Mouse (Mus musculus): ENCODE measurements around the gene Mapt. TPM values are rescaled to one million over a fixed set of nuclear protein-coding genes. Genes with fewer than 3 reads are reported as not detected.
"Not testable (repeated sequence)": the region's sequence is repeated elsewhere in the genome, so short reads cannot be mapped to it uniquely, and the experiment has no call there.

Gene Mapt
- polyA plus RNA-seq, 1 experiment from 2014 or later, result 11.8 TPM

DNA sequence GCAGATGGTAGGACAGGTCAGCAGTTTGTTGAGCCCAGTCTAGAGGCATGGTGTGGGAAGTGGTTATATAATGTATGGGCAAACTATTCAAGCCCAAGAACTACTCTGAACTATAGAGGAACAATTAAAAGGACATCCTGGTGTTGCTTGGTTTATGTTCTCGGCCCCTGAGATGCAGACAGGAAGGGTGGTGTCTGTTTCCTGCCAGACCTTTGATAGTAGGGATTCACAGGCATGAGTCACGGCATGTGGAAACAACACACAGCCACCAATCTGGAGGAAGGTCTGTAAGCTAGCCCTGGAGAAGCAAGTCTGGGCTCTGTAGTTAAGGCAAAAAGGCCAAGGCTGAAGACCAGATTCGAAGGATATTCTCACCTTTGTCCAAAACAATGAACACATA lies 27.9 kb upstream of the Mapt start:
- no peak overlapping the region for H3K27ac ChIP-seq (ENCODE audit: low read length)
- 60% methylated on average over 3 of the region's 3 CpGs for WGBS
- H3K36me3 ChIP-seq (ENCODE audit: control insufficient read depth, insufficient read depth, low read length), result no peaks in the 10 kb centered on the region
- H3K9ac ChIP-seq (ENCODE audit: low read length), result no peak overlapping the region
- no peak overlapping the region for H3K4me3 ChIP-seq (ENCODE audit: low read length)
- ATAC-seq (ENCODE audit: low read depth), result no peak
- H3K4me2 ChIP-seq (ENCODE audit: low read depth, low read length), result no peak overlapping the region
- 0 out of 2 replicates have a peak, but pooled peaks cover 3% of the 10 kb centered on the region for H3K9me3 ChIP-seq (ENCODE audit: control insufficient read depth, low read length)
- H3K4me1 ChIP-seq (replicated peaks; ENCODE audit: control insufficient read depth, insufficient read depth, low read length), result no peaks in the 10 kb centered on the region
- no peaks in the 10 kb centered on the region for H3K27me3 ChIP-seq (ENCODE audit: control insufficient read depth, insufficient read depth, low read depth, low read length)

DNA sequence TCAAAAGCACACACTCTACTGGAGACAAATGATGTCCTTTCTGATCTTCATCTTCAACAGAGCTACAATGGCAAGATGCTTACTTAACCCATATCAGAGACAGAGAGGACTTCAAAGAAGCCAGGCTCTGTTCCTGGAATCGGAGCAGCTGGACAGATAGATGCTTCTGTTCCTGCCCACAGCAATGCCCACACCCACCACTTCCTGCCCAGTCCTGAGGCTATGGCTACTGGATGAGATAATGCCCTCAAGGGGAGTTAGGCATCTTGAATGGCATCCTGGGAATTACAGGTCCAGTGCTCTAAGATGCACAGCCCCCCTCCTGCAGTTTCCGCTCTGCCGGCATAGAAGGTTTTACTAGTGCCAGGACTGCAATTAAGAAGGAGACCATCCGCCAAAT lies 24.6 kb upstream of the Mapt start:
- Histone ChIP-seq H3K9me3 (ENCODE audit: control insufficient read depth, low read length) (0 out of 2 replicates have a peak, but pooled peaks cover 3% of the 10 kb centered on the region), H3K36me3 (ENCODE audit: control insufficient read depth, insufficient read depth, low read length) (no peaks in the 10 kb centered on the region), H3K4me2 (ENCODE audit: low read depth, low read length) (no peak overlapping the region), H3K27me3 (ENCODE audit: control insufficient read depth, insufficient read depth, low read depth, low read length) (no peaks in the 10 kb centered on the region), H3K4me3 (ENCODE audit: low read length) (no peak overlapping the region), H3K4me1 (replicated peaks; ENCODE audit: control insufficient read depth, insufficient read depth, low read length) (no peaks in the 10 kb centered on the region), H3K9ac (ENCODE audit: low read length) (no peak overlapping the region), H3K27ac (ENCODE audit: low read length) (no peak overlapping the region)
- 72% methylated on average over 4 of the region's 4 CpGs for WGBS
- ATAC-seq (ENCODE audit: low read depth), result no peak

DNA sequence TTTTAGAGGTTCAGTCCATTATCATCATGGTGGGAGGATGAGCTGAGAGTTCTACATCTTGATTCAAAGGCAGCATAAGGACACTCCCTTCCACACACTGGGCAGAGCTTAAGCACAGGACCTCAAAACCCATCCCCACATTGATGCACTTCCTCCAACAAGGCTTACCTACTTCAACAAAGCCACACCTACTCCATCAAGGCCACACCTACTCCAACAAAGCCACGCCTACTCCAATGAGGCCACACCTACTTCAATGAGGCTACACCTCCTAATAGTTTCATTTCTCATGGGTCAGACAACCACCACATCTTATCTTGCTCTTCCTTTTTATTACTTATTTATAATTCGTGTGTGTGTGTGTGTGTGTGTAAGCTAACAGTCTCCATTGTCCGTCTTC lies 22.1 kb upstream of the Mapt start:
- no peaks in the 10 kb centered on the region for H3K27me3 ChIP-seq (ENCODE audit: control insufficient read depth, insufficient read depth, low read depth, low read length)
- no peak overlapping the region for H3K4me3 ChIP-seq (ENCODE audit: low read length)
- no peak for ATAC-seq (ENCODE audit: low read depth)
- H3K36me3 ChIP-seq (ENCODE audit: control insufficient read depth, insufficient read depth, low read length), result no peaks in the 10 kb centered on the region
- 61% methylated on average over 3 of the region's 3 CpGs for WGBS
- H3K9ac ChIP-seq (ENCODE audit: low read length), result no peak overlapping the region
- no peak overlapping the region for H3K4me2 ChIP-seq (ENCODE audit: low read depth, low read length)
- no peaks in the 10 kb centered on the region for H3K9me3 ChIP-seq (ENCODE audit: control insufficient read depth, low read length)
- no peaks in the 10 kb centered on the region for H3K4me1 ChIP-seq (replicated peaks; ENCODE audit: control insufficient read depth, insufficient read depth, low read length)
- H3K27ac ChIP-seq (ENCODE audit: low read length), result no peak overlapping the region

DNA sequence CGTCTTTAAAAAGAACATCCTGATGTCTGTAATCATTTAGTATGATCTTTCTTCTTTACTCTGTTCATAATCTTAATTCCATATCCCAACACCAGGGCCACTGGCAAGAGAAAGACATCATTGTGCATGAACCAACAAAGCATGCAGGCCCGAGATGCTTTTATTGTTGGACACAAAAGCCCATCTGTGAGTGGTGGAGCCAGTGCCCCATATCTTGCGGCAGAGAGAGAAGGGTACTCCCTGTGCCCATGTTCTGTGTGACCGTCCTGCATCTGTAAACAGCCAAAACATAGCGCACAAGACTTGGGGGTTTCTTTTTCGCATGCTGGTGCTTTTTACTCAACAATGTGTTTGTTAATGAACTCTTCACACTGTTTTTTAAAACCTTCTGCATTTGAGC lies 19.9 kb upstream of the Mapt start:
- Histone ChIP-seq H3K4me1 (replicated peaks; ENCODE audit: control insufficient read depth, insufficient read depth, low read length) (no peaks in the 10 kb centered on the region), H3K9me3 (ENCODE audit: control insufficient read depth, low read length) (no peaks in the 10 kb centered on the region)
- 84% methylated on average over 6 of the region's 6 CpGs for WGBS

DNA sequence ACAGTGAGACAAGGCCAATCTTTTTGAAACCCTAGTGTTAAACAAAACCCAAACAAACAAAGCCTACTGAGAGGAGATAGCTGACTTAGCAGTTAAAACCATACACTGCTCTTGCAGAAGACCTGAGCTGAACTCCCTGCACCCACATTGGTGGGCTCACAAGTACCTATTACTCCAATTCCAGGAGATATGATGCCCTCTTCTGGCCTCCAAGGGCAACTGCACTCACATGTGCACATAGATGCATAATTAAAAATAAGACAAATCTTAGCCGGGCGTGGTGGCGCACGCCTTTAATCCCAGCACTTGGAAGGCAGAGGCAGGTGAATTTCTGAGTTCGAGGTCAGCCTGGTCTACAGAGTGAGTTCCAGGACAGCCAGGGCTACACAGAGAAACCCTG lies 17.1 kb upstream of the Mapt start:
- 96% methylated on average over 5 of the region's 5 CpGs for WGBS
- not testable (repeated sequence) for H3K36me3 ChIP-seq (ENCODE audit: control insufficient read depth, insufficient read depth, low read length); H3K4me2 ChIP-seq (ENCODE audit: low read depth, low read length); H3K4me1 ChIP-seq (replicated peaks; ENCODE audit: control insufficient read depth, insufficient read depth, low read length); H3K27me3 ChIP-seq (ENCODE audit: control insufficient read depth, insufficient read depth, low read depth, low read length); H3K9me3 ChIP-seq (ENCODE audit: control insufficient read depth, low read length); H3K4me3 ChIP-seq (ENCODE audit: low read length); H3K27ac ChIP-seq (ENCODE audit: low read length); H3K9ac ChIP-seq (ENCODE audit: low read length); ATAC-seq (ENCODE audit: low read depth)

More for the DNA sequence above, 19.9 kb upstream of the Mapt start:
- H3K9ac ChIP-seq (ENCODE audit: low read length), result no peak overlapping the region
- H3K27me3 ChIP-seq (ENCODE audit: control insufficient read depth, insufficient read depth, low read depth, low read length), result no peaks in the 10 kb centered on the region
- ATAC-seq (ENCODE audit: low read depth), result no peak
- no peaks in the 10 kb centered on the region for H3K36me3 ChIP-seq (ENCODE audit: control insufficient read depth, insufficient read depth, low read length)
- H3K4me3 ChIP-seq (ENCODE audit: low read length), result no peak overlapping the region
- H3K27ac ChIP-seq (ENCODE audit: low read length), result no peak overlapping the region
- H3K4me2 ChIP-seq (ENCODE audit: low read depth, low read length), result no peak overlapping the region

DNA sequence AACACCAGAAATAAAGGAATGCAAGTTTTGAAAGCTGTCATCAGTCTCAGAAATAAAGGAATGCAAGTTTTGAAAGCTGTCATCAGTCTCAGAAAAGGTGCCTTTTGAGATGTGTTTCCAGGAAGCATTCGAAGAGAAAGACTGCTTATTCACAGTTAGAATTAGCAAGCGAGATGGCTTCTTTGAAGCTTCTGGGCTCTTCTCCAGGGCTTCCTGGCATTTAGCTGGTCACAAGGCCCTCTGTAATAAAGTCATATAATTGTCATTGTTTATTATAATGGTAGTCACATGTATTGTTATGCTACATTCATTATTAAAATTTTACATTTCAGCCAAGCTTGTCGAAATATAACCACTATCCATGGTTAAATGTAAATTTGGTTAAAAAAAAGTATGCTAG lies 13.1 kb upstream of the Mapt start:
- H3K4me3 ChIP-seq (ENCODE audit: low read length), result no peak overlapping the region
- H3K9me3 ChIP-seq (ENCODE audit: control insufficient read depth, low read length), result no peaks in the 10 kb centered on the region
- no peak overlapping the region for H3K27ac ChIP-seq (ENCODE audit: low read length)
- no peak overlapping the region for H3K9ac ChIP-seq (ENCODE audit: low read length)
- H3K4me1 ChIP-seq (replicated peaks; ENCODE audit: control insufficient read depth, insufficient read depth, low read length), result no peaks in the 10 kb centered on the region
- WGBS, result 63% methylated on average over 3 of the region's 3 CpGs
- no peak overlapping the region for H3K4me2 ChIP-seq (ENCODE audit: low read depth, low read length)
- H3K27me3 ChIP-seq (ENCODE audit: control insufficient read depth, insufficient read depth, low read depth, low read length), result no peaks in the 10 kb centered on the region
- no peak for ATAC-seq (ENCODE audit: low read depth)
- no peaks in the 10 kb centered on the region for H3K36me3 ChIP-seq (ENCODE audit: control insufficient read depth, insufficient read depth, low read length)

DNA sequence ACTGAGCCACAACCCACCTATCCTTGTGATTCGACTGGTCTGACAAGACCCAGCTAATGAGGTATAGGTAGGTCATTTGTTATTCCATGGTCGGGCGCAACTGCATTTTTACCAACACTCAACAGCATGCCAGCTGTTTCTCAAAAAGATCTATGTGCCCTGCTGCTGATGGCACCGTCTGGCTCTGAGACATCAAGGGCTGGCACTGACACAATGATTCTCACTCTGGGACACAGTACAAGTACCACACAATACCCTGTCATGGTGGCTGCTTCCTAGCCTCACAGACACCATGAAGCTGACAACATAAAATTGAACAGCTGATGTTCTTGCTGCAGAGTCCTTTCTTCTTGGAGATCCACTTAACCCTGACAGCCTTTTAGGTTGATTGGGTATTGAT lies 10.9 kb upstream of the Mapt start:
- Histone ChIP-seq H3K36me3 (ENCODE audit: control insufficient read depth, insufficient read depth, low read length) (no peaks in the 10 kb centered on the region), H3K4me1 (replicated peaks; ENCODE audit: control insufficient read depth, insufficient read depth, low read length) (no peaks in the 10 kb centered on the region), H3K27ac (ENCODE audit: low read length) (no peak overlapping the region), H3K9ac (ENCODE audit: low read length) (no peak overlapping the region), H3K4me2 (ENCODE audit: low read depth, low read length) (no peak overlapping the region), H3K4me3 (ENCODE audit: low read length) (no peak overlapping the region), H3K27me3 (ENCODE audit: control insufficient read depth, insufficient read depth, low read depth, low read length) (no peaks in the 10 kb centered on the region), H3K9me3 (ENCODE audit: control insufficient read depth, low read length) (no peaks in the 10 kb centered on the region)
- ATAC-seq (ENCODE audit: low read depth), result no peak
- WGBS, result 67% methylated on average over 4 of the region's 4 CpGs

DNA sequence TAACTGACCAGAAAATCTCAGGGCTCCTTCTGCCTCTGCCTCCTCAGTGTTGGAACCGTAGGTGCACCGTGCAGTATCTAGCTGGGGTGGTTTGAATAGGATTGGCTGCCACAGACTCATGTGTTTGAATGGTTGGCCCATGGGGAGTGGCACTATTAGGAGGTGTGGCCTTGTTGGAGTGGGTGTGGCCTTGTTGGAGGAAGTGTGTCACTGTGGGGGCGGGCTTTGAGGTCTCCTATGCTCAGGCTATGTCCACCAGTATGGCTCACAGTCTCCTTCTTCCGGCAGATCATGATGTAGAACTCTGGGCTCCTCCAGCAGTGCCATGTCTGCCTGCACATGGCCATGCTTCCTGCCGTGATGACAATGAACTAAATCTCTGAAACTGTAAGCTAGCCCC lies 9.4 kb upstream of the Mapt start:
- WGBS, result 64% methylated on average over 5 of the region's 5 CpGs
- Histone ChIP-seq H3K4me1 (replicated peaks; ENCODE audit: control insufficient read depth, insufficient read depth, low read length) (no peaks in the 10 kb centered on the region), H3K4me3 (ENCODE audit: low read length) (no peak overlapping the region), H3K9ac (ENCODE audit: low read length) (no peak overlapping the region), H3K27ac (ENCODE audit: low read length) (no peak overlapping the region), H3K9me3 (ENCODE audit: control insufficient read depth, low read length) (no peaks in the 10 kb centered on the region), H3K36me3 (ENCODE audit: control insufficient read depth, insufficient read depth, low read length) (no peaks in the 10 kb centered on the region), H3K27me3 (ENCODE audit: control insufficient read depth, insufficient read depth, low read depth, low read length) (no peaks in the 10 kb centered on the region), H3K4me2 (ENCODE audit: low read depth, low read length) (no peak overlapping the region)
- ATAC-seq (ENCODE audit: low read depth), result no peak

DNA sequence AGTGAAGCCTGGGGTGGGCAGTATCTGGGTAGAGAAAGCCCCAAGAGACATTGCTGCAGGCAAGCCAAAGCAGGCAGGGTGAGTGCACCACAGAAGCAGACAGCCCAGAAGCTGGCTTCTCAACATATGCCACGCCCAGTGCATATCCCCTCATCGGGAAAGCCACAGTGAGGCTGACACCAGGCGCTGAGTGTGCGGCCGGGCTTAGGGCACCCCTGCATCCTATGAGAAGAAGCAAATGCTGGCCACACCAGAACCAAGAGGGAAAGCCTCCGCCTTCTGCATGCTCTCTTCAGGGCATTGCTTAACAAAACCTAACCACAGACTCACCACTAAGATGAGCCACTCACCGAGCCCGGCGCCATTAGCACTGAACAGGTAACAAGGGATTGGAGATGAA lies 7.9 kb upstream of the Mapt start:
- no peaks in the 10 kb centered on the region for H3K9me3 ChIP-seq (ENCODE audit: control insufficient read depth, low read length)
- H3K27me3 ChIP-seq (ENCODE audit: control insufficient read depth, insufficient read depth, low read depth, low read length), result no peaks in the 10 kb centered on the region
- ATAC-seq (ENCODE audit: low read depth), result no peak
- no peak overlapping the region for H3K4me2 ChIP-seq (ENCODE audit: low read depth, low read length)
- H3K4me3 ChIP-seq (ENCODE audit: low read length), result no peak overlapping the region
- WGBS, result 73% methylated on average over 9 of the region's 9 CpGs
- H3K27ac ChIP-seq (ENCODE audit: low read length), result no peak overlapping the region
- no peaks in the 10 kb centered on the region for H3K36me3 ChIP-seq (ENCODE audit: control insufficient read depth, insufficient read depth, low read length)
- H3K9ac ChIP-seq (ENCODE audit: low read length), result no peak overlapping the region
- no peaks in the 10 kb centered on the region for H3K4me1 ChIP-seq (replicated peaks; ENCODE audit: control insufficient read depth, insufficient read depth, low read length)

DNA sequence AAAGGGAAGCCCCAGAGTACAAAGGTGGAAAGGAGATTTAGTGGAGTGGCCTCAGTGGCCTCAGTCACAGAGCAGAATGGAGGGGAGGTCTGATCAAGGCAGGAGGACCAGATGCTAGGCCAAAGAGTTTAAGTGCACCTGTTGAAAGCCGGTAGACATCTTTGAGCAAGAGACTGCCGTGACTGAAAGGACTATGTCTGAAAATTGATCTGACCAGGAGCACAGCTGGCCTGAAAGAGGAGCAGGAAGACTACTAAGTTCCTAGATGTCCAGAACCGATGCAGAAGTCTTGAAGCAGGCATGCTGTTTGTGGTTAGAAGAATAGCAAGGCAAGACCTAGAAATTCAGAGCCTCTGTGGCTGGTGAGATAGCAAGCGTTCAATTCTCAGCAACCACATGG lies 1.8 kb upstream of the Mapt start:
- Histone ChIP-seq H3K4me1 (replicated peaks; ENCODE audit: control insufficient read depth, insufficient read depth, low read length) (peaks cover 9% of the 10 kb centered on the region), H3K9me3 (ENCODE audit: control insufficient read depth, low read length) (no peaks in the 10 kb centered on the region), H3K9ac (ENCODE audit: low read length) (no peak overlapping the region), H3K4me3 (ENCODE audit: low read length) (no peak overlapping the region), H3K36me3 (ENCODE audit: control insufficient read depth, insufficient read depth, low read length) (no peaks in the 10 kb centered on the region), H3K27me3 (ENCODE audit: control insufficient read depth, insufficient read depth, low read depth, low read length) (peaks cover 28% of the 10 kb centered on the region), H3K27ac (ENCODE audit: low read length) (no peak overlapping the region), H3K4me2 (ENCODE audit: low read depth, low read length) (no peak overlapping the region)
- WGBS, result 59% methylated on average over 4 of the region's 4 CpGs
- no peak for ATAC-seq (ENCODE audit: low read depth)

Measured in lung, embryonic 16.5 days (tissue).